Mouse (Mus musculus) heart, postnatal 0 days (tissue): ENCODE results near the gene Fam228b. TPM values are rescaled to one million over a fixed set of nuclear protein-coding genes. Genes with fewer than 3 reads are reported as not detected.
A peak's percentile ranks its signal among the peaks of the same experiment; 100 is the strongest.

Experiments
- ATAC-seq: fragments of 200-750 bp; cut with Nextera tagmentation; 2 replicates; pipeline ENCODE4 v1.8.0; 2017; ENCODE audit warnings: low read depth, moderate number of reproducible peaks, moderate library complexity; ENCODE audit not compliant: insufficient read depth
- DNase-seq: peaks from one replicate; pipeline ENCODE4 v3.0.0-alpha.2; 2016; ENCODE audit warnings: low spot score
- H3K27ac ChIP-seq: fragments of 300-500 bp; sonication (generic); 2 replicates; pipeline ENCODE4 v1.5.1; 2014; ENCODE audit warnings: low read depth, mild to moderate bottlenecking
- H3K27me3 ChIP-seq: fragments of 300-500 bp; sonication (generic); 2 replicates; pipeline ENCODE4 v1.6.1; 2014; ENCODE audit warnings: low read length, mixed read lengths; ENCODE audit not compliant: control insufficient read depth, insufficient read depth
- H3K36me3 ChIP-seq: fragments of 300-500 bp; sonication (generic); replicated peaks from 2 replicates; pipeline ENCODE4 v1.6.1; 2014; ENCODE audit warnings: low read length, mixed read lengths; ENCODE audit not compliant: control insufficient read depth, insufficient read depth
- H3K4me1 ChIP-seq: fragments of 300-500 bp; sonication (generic); 2 replicates; pipeline ENCODE4 v1.6.1; 2014; ENCODE audit warnings: antibody characterized with exemption; ENCODE audit not compliant: control insufficient read depth, insufficient read depth
- H3K4me2 ChIP-seq: fragments of 300-500 bp; sonication (generic); 2 replicates; pipeline ENCODE4 v1.6.1; 2014; ENCODE audit warnings: low read depth, mild to moderate bottlenecking, low read length, moderate library complexity
- H3K4me3 ChIP-seq: fragments of 300-500 bp; sonication (generic); 2 replicates; pipeline ENCODE4 v1.5.1; 2014; ENCODE audit warnings: low read depth, low read length
- H3K9ac ChIP-seq: fragments of 300-500 bp; sonication (generic); replicated peaks from 2 replicates; pipeline ENCODE4 v1.6.1; 2014; ENCODE audit warnings: low read depth, low read length, mixed read lengths
- H3K9me3 ChIP-seq: fragments of 300-500 bp; sonication (generic); replicated peaks from 2 replicates; pipeline ENCODE4 v1.6.1; 2016; ENCODE audit warnings: low read length; ENCODE audit not compliant: control insufficient read depth
- CTCF ChIP-seq: IDR thresholded peaks from 2 replicates; pipeline ENCODE4 v1.5.1; 2016; ENCODE audit warnings: antibody characterized with exemption, control low read depth, low read depth
- EP300 ChIP-seq: IDR thresholded peaks from 2 replicates; pipeline ENCODE4 v1.6.1; 2016; ENCODE audit warnings: antibody characterized with exemption, low read depth
- WGBS: fragments of 180-500 bp; shearing (Covaris S2); extraction: QIAGEN DNeasy Blood & Tissue Kit; methylation state at CpG from one replicate; pipeline ENCODE4 v1.1.7; 2014; 5-methylcytosine and 5-hydroxymethylcytosine counted together
- polyA plus RNA-seq: library from polyadenylated mRNA; unstranded; fragments of >200 nt; fragmentation: Nextera tagmentation; extraction: Ambion mirVana; gene quantifications from 2 replicates; pipeline ENCODE4 v1.2.1, GENCODE M21; 2015
- total RNA-seq: library from RNA; depleted of rRNA; stranded (reverse); fragments of >200 nt; gene quantifications from 2 replicates; pipeline ENCODE4 v1.2.3, GENCODE M21; 2014; ENCODE audit warnings: low replicate concordance; rRNA removed

Gene Fam228b
- 0.19 and 3.4 TPM in 2 replicates for total RNA-seq
- 2.3 and 3.3 TPM in 2 replicates for polyA plus RNA-seq

DNA sequence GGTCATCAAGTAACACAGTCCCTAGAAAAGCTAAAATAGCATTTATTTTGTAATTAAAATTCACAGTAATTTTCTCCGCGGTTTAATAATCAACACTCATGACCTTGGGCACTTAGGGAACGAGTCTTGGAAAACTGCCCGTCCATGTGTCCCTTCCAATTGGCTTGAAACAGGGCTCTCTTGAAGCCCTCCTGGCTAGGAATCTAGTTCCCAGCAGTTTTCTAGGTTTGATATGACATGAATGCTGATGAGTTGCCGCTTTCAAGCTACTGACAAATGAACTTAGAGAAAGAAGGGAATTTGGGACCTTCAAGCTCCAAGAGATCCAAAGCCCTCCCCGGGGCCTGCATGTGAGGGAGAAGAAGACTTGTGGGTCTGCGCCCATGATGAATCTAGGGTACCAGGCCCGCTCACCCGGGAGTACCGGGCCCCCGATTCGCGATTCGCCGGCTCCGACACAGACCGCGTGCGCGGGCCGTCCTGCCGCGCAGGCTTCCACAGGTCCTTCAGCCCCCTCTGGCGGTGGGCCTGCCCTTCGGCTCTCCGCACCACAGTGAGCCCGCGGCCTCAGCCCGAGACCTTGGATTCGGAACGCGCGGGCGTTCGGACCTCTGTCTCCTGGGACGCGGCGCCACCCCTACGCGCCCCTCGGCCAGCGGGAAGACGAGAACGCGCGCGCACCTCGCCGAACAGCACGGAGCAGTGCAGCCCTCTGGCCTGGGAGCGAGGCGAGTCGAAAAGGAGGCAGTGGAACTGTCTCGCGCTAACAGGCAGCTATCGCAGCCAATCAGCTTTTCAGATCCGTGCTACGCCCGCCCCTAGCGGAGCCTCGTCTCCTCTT lies at the start of gene Fam228b, which contains the start of gene Pfn4:
Fam228b (minus strand) TSS at position 776 of the 841 bp plus-strand sequence.
Pfn4 (plus strand) TSS at position 531 of the 841 bp plus-strand sequence.
- 2% methylated on average over 61 of the region's 61 CpGs for WGBS
- Histone ChIP-seq H3K27ac (peak within 1 kb of the TSS; percentile 80), H3K4me1 (peaks cover 4% of the 10 kb centered on the region; the same call in 1 of the 2 replicates), H3K9ac (peak within 1 kb of the TSS; percentile 65), H3K36me3 (no peaks in the 10 kb centered on the region), H3K27me3 (no peaks in the 10 kb centered on the region), H3K4me2 (peak within 1 kb of the TSS; percentile 58), H3K4me3 (peak within 1 kb of the TSS; percentile 65), H3K9me3 (no peaks in the 10 kb centered on the region)
- TF ChIP-seq EP300 (no peak), CTCF (peak; percentile 84)
- DNase-seq = peak; percentile 84
- ATAC-seq = peak; percentile 98

DNA sequence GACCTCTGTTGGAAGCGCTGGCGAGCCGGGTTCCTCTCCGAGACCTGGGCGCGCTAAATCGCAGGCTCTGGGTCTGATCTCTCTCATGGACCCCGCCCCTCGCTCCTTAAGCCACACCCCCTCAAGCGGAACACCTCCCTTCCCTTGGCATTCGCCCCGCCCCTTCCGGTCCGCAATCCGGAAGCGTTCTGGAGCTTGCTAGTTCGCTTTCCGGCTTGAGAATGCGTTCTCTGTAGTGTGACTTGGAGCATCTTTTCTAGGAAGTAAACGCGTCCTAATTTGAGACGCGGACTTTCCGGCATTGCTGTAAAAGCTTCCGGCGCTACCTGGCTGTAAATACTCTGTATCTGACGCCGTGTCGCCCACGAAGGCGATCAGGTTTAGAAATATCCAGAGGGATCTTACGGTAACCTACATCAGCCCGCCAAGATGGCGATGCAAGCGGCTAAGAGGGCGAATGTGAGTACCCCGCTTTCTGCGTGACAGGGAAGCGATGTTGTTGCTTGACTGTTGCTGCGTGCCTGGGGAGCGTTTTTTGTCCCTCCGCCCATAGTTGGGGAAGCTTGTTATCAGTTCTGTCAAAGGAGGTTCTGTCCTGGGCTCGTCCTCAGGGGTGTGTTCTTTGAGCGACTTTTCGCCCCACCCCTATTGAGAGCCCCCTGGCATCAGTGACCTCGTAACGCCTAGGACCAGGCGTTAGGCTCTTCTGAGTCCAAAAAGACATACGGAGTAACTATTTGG lies 48.5 kb upstream of the Fam228b start, which contains the start of gene Sf3b6:
Sf3b6 (plus strand) TSS at position 184 of the 741 bp plus-strand sequence.
- H3K36me3 ChIP-seq = peaks cover 21% of the 10 kb centered on the region
- peak within 1 kb of the TSS; percentile 86 for H3K27ac ChIP-seq
- H3K4me3 ChIP-seq = peak within 1 kb of the TSS; percentile 79
- peaks cover 7% of the 10 kb centered on the region; the same call in 1 of the 2 replicates for H3K4me1 ChIP-seq
- H3K4me2 ChIP-seq = peak within 1 kb of the TSS; percentile 89
- TF ChIP-seq EP300 = peak; percentile 16; the same call in 1 of the 2 replicates
- no peak for TF ChIP-seq CTCF
- H3K27me3 ChIP-seq = no peaks in the 10 kb centered on the region
- ATAC-seq (peak; percentile 99), DNase-seq (peak; percentile 96)
- peak within 1 kb of the TSS; percentile 79 for H3K9ac ChIP-seq
- no peaks in the 10 kb centered on the region for H3K9me3 ChIP-seq
- under 1% methylated on average over 49 of the region's 49 CpGs for WGBS

DNA sequence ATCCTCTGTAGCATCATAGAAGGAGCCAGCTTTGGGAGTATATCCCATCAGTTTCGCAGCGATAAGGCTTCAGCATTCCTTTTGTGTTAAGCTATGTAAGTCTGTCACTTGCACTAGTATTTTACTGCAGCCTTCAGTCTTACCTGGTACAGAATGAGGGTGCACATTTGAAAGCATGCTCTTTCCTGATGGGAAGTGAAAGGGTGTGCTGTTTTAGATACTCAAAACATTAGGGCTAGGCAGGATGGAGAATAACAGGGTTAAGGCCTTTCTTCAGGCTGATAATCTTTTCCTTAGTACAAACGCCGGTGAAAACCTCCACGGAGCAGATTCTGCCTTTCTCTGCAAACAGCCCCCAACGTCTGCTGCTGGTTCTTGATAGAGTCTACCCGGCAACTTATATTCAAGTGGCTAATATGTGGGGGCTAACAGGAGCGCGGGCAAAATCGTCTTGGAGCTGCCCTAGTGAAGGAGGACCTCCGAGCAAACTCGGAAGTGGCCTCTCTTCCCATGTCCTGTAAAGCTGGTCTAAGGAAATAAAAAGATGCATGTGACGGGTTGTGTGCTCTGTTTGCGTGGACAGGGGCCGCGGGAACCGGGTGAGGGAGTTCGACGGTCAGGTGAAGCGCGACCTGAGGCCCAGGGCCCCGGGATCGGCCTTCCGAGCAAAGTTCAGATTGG lies 47.8 kb upstream of the Fam228b start:
- Histone ChIP-seq H3K4me3 (peak overlapping the region; percentile 79), H3K4me1 (peaks cover 7% of the 10 kb centered on the region; the same call in 1 of the 2 replicates), H3K9ac (peak overlapping the region; percentile 79), H3K27me3 (no peaks in the 10 kb centered on the region), H3K27ac (peak overlapping the region; percentile 86), H3K4me2 (peak overlapping the region; percentile 89), H3K36me3 (peaks cover 14% of the 10 kb centered on the region), H3K9me3 (no peaks in the 10 kb centered on the region)
- 6% methylated on average over 24 of the region's 24 CpGs for WGBS
- DNase-seq (no peak), ATAC-seq (peak; percentile 58)
- TF ChIP-seq EP300 (no peak), CTCF (no peak)

DNA sequence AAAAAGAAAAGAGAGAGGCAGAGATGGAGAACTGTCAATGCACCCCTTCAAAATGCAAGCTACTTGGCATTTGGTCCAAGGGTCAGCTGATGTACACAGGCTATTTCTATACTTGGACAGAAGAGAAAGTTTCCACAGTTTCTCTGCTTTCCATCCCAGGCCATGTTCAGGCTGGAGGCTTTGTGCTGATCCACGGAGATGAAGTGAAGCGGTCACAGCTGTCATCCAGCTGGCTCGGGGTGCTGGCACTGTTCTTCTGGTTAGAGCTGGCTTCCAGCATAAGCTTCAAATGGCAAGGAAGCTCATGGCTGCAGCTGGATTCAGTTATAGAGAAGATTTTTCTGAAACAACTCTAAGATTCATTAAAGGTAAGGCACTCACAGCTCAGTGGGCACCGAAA lies 44.6 kb upstream of the Fam228b start:
- no peak overlapping the region for H3K4me3 ChIP-seq
- TF ChIP-seq EP300 = no peak
- TF ChIP-seq CTCF = no peak
- ATAC-seq (no peak), DNase-seq (no peak)
- WGBS = 79% methylated on average over 4 of the region's 4 CpGs
- H3K27me3 ChIP-seq = no peaks in the 10 kb centered on the region
- H3K4me2 ChIP-seq = no peak overlapping the region
- peaks cover 7% of the 10 kb centered on the region; the same call in 1 of the 2 replicates for H3K4me1 ChIP-seq
- no peaks in the 10 kb centered on the region for H3K36me3 ChIP-seq
- H3K9ac ChIP-seq = no peak overlapping the region
- H3K9me3 ChIP-seq = 0 out of 2 replicates have a peak, but pooled peaks cover 6% of the 10 kb centered on the region
- no peak overlapping the region for H3K27ac ChIP-seq

DNA sequence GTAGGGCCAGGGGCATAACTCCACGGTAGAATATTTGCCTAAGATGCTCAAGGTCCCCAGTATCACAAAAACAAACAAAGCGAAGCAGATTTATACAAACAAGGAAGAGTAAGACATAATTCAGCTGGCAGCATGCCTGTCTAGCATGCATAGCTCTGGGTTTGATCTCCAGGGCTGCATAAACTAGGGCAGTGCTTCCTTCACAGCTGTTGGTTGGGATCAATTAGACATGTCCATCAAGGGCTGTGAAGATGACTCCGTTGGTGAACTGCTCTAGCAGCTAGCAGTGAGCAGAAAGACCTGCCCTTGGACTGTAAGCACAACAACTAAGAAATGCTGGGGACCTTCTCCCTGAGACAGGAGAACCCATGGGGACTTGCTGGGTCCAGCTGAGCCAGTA lies 42.6 kb upstream of the Fam228b start:
- Histone ChIP-seq H3K4me2 (no peak overlapping the region), H3K27ac (no peak overlapping the region), H3K4me1 (no peaks in the 10 kb centered on the region), H3K36me3 (no peaks in the 10 kb centered on the region), H3K9me3 (0 out of 2 replicates have a peak, but pooled peaks cover 6% of the 10 kb centered on the region), H3K9ac (no peak overlapping the region), H3K4me3 (no peak overlapping the region), H3K27me3 (no peaks in the 10 kb centered on the region)
- DNase-seq (no peak), ATAC-seq (no peak)
- WGBS = 53% methylated on average over 3 of the region's 3 CpGs
- TF ChIP-seq CTCF (no peak), EP300 (no peak)
